Mouse (Mus musculus): Measurements from ENCODE around the gene Slc16a13.

The Slc16a13 gene

GRCm38 (mm10) chr11:70171181-70171580 lies 49.7 kb downstream of the Slc16a13 start:
- DNase-seq (ENCODE audit: low spot score in 2 of 2) = no peak

- DNase-seq (ENCODE audit: low spot score in 2 of 2) = no peak
These were observed 50.6 kb downstream of the Slc16a13 start for GRCm38 (mm10) chr11:70170291-70170690.

DNA sequence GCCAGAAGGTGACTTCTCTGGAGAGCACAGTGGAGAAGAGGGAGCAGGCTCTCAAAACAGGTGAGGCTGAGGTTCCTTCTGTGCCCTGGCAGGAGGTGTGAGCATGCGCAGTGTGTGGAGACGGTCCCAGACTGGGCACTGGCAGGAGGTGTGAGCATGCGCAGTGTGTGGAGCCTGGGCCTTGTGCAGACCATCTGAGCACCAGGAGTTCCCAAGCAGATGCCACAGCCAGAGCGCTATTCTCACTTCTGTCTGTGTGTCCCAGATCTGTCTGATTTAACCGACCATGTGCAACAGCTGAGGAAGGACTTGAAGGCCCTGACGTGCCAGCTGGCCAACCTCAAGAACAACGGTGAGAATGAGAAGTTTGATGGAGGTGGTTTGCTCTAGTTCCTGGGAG lies 51.4 kb downstream of the Slc16a13 start:
- DNase-seq (ENCODE audit: low spot score in 2 of 2) = peak in 1 of 2 experiments; percentile 10

DNA sequence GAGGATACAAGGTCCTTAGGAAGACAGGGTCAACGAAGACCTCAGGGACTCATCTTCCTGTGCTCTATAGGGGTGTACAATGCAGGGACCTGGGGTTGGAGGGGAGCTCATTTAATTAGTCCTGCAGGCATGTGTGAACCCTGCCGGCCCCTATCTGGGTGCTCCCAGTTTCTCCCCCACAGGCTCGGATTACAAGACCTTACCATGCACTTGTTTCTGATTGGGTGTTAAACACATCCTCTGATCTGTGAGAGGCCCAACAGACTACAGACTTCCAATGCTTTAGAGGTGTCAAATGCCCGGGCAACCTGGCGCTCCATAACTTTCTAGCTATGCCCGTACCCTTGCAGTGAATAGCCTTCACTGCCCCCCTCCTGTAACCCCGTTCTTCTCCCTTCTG lies 52.7 kb downstream of the Slc16a13 start:
- no peak for DNase-seq (ENCODE audit: low spot score in 2 of 2)

All from right cerebral cortex, postnatal 36 days (tissue).